Mouse (Mus musculus) embryonic facial prominence, embryonic 11.5 days (tissue): Measurements from ENCODE around the gene Epha6. TPM values are rescaled to one million over a fixed set of nuclear protein-coding genes. Genes with fewer than 3 reads are reported as not detected.
A peak's percentile ranks its signal among the peaks of the same experiment; 100 is the strongest.

Experiments used
- ATAC-seq: fragments of 200-750 bp; cut with Nextera tagmentation; replicated peaks from 2 replicates; pipeline ENCODE4 v1.8.0; 2017; ENCODE audit warnings: low read depth; ENCODE audit not compliant: insufficient number of reproducible peaks, low FRiP score, low TSS enrichment
- DNase-seq: peaks from one replicate; pipeline ENCODE4 v3.0.0-alpha.2; 2015; ENCODE audit warnings: low spot score
- H3K27ac ChIP-seq: fragments of 300-500 bp; sonication (generic); replicated peaks from 2 replicates; pipeline ENCODE4 v1.5.1; 2014; ENCODE audit warnings: mild to moderate bottlenecking, low read depth, low read length, control low read depth
- H3K27me3 ChIP-seq: fragments of 300-500 bp; sonication (generic); 2 replicates; pipeline ENCODE4 v1.6.1; 2014; ENCODE audit warnings: mild to moderate bottlenecking, low read length, moderate library complexity, mixed read lengths; ENCODE audit not compliant: control insufficient read depth, insufficient read depth
- H3K36me3 ChIP-seq: fragments of 300-500 bp; sonication (generic); replicated peaks from 2 replicates; pipeline ENCODE4 v1.6.1; 2014; ENCODE audit warnings: low read depth, mild to moderate bottlenecking, low read length, moderate library complexity, mixed read lengths; ENCODE audit not compliant: control insufficient read depth, insufficient read depth
- H3K4me1 ChIP-seq: fragments of 300-500 bp; sonication (generic); 2 replicates; pipeline ENCODE4 v1.6.1; 2014; ENCODE audit warnings: low read length, mixed read lengths; ENCODE audit not compliant: control insufficient read depth, insufficient read depth
- H3K4me2 ChIP-seq: fragments of 300-500 bp; sonication (generic); 2 replicates; pipeline ENCODE4 v1.6.1; 2014; ENCODE audit warnings: low read depth, mild to moderate bottlenecking, control low read depth, low read length, moderate library complexity
- H3K4me3 ChIP-seq: fragments of 300-500 bp; sonication (generic); 2 replicates; pipeline ENCODE4 v1.5.1; 2014; ENCODE audit warnings: low read depth, low read length, control low read depth
- H3K9ac ChIP-seq: fragments of 300-500 bp; sonication (generic); replicated peaks from 2 replicates; pipeline ENCODE4 v1.6.1; 2014; ENCODE audit warnings: mild to moderate bottlenecking, control low read depth, low read length
- H3K9me3 ChIP-seq: fragments of 300-500 bp; sonication (generic); replicated peaks from 2 replicates; pipeline ENCODE4 v1.6.1; 2016; ENCODE audit warnings: mild to moderate bottlenecking, low read length, inconsistent platforms, mixed read lengths; ENCODE audit not compliant: control insufficient read depth
- WGBS: fragments of 180-500 bp; shearing (Covaris S2); extraction: QIAGEN DNeasy Blood & Tissue Kit; methylation state at CpG from one replicate; pipeline ENCODE4 v1.1.7; 2014; 5-methylcytosine and 5-hydroxymethylcytosine counted together
- polyA plus RNA-seq: library from polyadenylated mRNA; unstranded; fragments of >200 nt; fragmentation: Nextera tagmentation; extraction: Ambion mirVana; gene quantifications from 2 replicates; pipeline ENCODE4 v1.2.1, GENCODE M21; 2014

Gene Epha6
- polyA plus RNA-seq, 1 experiment from 2014 or later: not detected

DNA sequence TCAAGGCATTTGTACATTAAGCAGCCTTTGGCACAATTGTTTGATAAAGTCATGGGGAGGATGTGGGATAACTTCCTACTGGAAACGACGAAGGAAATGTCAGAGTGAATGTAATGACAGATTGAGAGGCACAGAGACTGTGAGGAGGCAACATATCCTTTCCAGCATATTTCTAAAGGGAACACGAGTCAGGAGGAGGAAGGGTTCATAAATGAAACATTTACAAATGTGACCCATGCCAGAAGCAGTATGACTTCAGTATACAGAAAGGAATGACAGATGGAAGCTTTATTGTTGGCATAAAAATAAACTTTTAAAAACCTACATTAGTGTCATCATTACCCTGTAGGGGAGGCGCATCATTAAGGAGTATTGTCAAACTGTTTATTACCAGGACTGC lies 60.9 kb downstream of the Epha6 start:
- DNase-seq (no peak), ATAC-seq (no peak)
- H3K4me2 ChIP-seq: no peak overlapping the region
- no peaks in the 10 kb centered on the region for H3K36me3 ChIP-seq
- H3K27me3 ChIP-seq: no peaks in the 10 kb centered on the region
- 79% methylated on average over 4 of the region's 4 CpGs for WGBS
- H3K4me1 ChIP-seq: no peaks in the 10 kb centered on the region
- H3K9me3 ChIP-seq: no peaks in the 10 kb centered on the region
- no peak overlapping the region for H3K4me3 ChIP-seq
- no peak overlapping the region for H3K27ac ChIP-seq
- no peak overlapping the region for H3K9ac ChIP-seq

DNA sequence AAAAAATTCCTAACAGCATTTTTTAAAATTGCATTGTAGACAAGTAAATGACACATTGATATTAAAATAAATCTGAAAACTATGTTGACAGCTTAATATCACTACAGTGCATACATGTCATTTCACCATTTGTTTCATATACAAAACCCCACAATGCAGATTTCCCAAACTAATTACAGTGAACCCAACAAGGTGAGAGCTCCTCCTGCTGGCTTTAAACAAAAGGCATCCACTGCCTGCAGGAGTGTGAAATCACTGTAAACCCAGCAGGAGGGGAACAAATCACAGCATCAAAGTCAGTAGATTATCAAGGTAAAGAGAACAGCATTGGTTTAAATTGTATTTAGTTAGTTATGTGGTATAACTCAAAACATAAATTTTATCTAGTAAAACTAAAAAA lies 67.1 kb downstream of the Epha6 start:
- H3K4me3 ChIP-seq: no peak overlapping the region
- DNase-seq (peak; percentile 64), ATAC-seq (no peak)
- H3K4me1 ChIP-seq: no peaks in the 10 kb centered on the region
- H3K36me3 ChIP-seq: no peaks in the 10 kb centered on the region
- no peak overlapping the region for H3K27ac ChIP-seq
- no peak overlapping the region for H3K4me2 ChIP-seq
- no peaks in the 10 kb centered on the region for H3K27me3 ChIP-seq
- no peak overlapping the region for H3K9ac ChIP-seq
- no peaks in the 10 kb centered on the region for H3K9me3 ChIP-seq

DNA sequence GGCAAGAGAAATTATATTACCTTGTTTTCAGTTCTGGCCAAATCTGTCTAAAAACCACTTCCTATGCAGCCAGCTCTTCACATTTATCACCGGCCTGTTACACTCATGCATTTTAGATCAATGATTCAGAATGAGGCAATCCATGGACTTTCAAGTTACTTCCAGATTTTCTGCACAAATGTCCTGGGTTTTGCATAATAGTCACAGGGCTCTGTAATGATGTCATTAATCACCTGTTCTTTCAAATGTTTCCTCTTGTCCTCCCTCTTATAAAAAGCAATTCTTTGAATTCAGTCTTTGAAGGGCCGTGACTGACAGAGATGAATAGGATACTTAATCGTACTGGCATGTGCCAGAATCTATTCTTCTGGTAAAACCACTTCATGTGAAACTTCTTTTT lies 95.6 kb downstream of the Epha6 start:
- Histone ChIP-seq H3K4me1 (no peaks in the 10 kb centered on the region), H3K4me2 (no peak overlapping the region), H3K9me3 (no peaks in the 10 kb centered on the region), H3K36me3 (no peaks in the 10 kb centered on the region), H3K27me3 (no peaks in the 10 kb centered on the region), H3K27ac (no peak overlapping the region), H3K4me3 (no peak overlapping the region), H3K9ac (no peak overlapping the region)
- DNase-seq (no peak), ATAC-seq (no peak)
- WGBS: 75% methylated on average over 3 of the region's 3 CpGs

DNA sequence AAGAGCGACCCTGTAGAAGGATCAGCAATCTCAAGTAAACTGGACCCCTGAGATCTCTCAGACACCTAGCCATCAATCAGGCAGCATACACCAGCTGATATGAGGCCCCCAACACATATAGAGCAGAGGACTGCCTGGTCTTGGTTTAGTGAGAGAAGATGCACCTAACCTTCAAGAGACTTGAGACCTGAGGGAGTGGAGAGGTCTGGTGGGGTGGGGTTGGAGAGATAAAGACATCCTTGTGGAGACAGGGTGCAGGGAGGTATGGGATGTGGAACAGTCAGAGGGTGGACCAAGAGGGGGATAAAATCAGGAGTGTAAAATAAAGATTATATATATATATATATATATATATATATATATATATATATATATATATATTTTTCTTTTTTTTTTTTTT lies 105.8 kb downstream of the Epha6 start:
- Histone ChIP-seq H3K27me3 (no peaks in the 10 kb centered on the region), H3K9ac (no peak overlapping the region), H3K4me2 (no peak overlapping the region), H3K4me3 (no peak overlapping the region), H3K36me3 (no peaks in the 10 kb centered on the region), H3K27ac (no peak overlapping the region), H3K9me3 (no peaks in the 10 kb centered on the region), H3K4me1 (no peaks in the 10 kb centered on the region)
- DNase-seq (no peak), ATAC-seq (no peak)
- 84% methylated on average over 1 of the region's 1 CpGs for WGBS

DNA sequence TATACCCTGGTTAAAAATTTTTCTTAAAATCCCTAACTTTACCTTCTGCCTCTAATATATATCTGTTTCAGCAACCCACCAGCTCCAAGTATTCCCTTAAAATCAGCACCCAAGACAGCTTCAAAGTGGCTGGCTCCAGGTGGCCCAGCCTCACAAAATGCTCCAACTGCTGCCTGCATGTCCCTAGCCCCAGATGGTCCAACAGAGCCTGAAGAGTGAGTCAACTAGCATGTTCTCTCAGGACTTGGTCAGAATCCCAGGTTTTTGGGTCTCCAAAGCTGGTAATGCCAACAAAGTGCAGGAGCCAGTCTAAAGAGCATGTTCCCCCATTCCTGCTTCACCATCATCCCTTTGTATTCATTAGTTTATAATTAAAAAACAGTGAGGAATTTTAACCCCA lies 129.6 kb downstream of the Epha6 start:
- no peak overlapping the region for H3K9ac ChIP-seq
- DNase-seq (no peak), ATAC-seq (no peak)
- no peak overlapping the region for H3K4me2 ChIP-seq
- H3K4me3 ChIP-seq: no peak overlapping the region
- H3K27me3 ChIP-seq: no peaks in the 10 kb centered on the region
- no peaks in the 10 kb centered on the region for H3K36me3 ChIP-seq
- no peaks in the 10 kb centered on the region for H3K9me3 ChIP-seq
- H3K4me1 ChIP-seq: no peaks in the 10 kb centered on the region
- no peak overlapping the region for H3K27ac ChIP-seq

DNA sequence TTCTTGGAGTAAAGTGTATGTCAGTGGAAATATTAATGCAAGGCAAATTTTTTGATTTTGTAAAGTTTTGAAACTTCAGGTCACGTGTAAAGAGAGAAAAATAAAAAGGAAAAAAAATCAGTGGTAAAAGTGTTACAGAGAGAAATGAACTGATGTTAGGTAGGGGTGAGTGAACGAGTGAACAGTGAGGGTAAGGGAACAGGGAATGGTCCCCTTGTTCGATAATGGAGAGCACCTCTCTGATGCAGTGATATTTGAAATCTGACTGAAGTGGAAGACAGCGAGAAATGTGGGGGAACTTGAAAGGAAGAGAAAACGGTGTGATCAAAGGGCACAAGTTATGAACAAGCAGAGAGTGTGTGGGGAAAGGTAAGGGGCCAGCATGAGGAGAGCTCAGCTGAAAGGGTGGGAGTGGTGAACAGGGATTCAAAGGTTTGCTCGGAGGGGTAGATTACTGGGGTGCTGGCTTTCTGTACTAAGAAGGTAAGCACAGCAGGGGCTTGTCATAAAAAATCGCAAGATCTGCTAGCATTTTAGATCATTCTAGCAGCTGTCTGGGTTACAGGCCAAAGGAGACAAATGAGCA lies 137.0 kb downstream of the Epha6 start:
- H3K27ac ChIP-seq: no peak overlapping the region
- H3K4me1 ChIP-seq: no peaks in the 10 kb centered on the region
- DNase-seq (no peak), ATAC-seq (no peak)
- no peak overlapping the region for H3K4me2 ChIP-seq
- WGBS: 77% methylated on average over 7 of the region's 7 CpGs
- H3K36me3 ChIP-seq: no peaks in the 10 kb centered on the region
- no peak overlapping the region for H3K4me3 ChIP-seq
- no peaks in the 10 kb centered on the region for H3K9me3 ChIP-seq
- H3K9ac ChIP-seq: no peak overlapping the region
- H3K27me3 ChIP-seq: no peaks in the 10 kb centered on the region

DNA sequence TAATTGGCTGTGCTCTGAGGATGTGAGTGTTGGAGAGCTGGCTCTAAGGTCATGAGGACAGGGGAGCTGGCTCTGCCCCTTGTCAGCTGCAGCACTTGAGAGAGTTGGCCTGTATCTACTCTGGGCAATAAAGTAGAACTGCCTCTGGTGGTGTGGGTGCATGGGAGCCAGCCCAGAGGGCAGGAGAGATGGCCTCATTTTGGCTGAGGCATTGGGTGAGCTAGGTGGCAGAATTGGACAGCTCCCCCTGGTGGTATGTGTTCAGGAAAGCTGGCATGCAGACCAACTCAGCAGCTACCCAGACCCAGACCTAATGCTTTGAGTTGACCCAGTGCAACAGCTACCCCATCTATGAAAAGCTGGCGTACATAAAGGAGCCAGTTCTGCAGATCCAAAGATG lies 170.0 kb downstream of the Epha6 start:
- Histone ChIP-seq H3K9ac (no peak overlapping the region), H3K4me2 (no peak overlapping the region), H3K4me1 (no peaks in the 10 kb centered on the region), H3K4me3 (no peak overlapping the region), H3K27ac (no peak overlapping the region), H3K9me3 (no peaks in the 10 kb centered on the region), H3K27me3 (no peaks in the 10 kb centered on the region), H3K36me3 (no peaks in the 10 kb centered on the region)
- DNase-seq (peak; percentile 6), ATAC-seq (no peak)
- WGBS: 79% methylated on average over 1 of the region's 1 CpGs

DNA sequence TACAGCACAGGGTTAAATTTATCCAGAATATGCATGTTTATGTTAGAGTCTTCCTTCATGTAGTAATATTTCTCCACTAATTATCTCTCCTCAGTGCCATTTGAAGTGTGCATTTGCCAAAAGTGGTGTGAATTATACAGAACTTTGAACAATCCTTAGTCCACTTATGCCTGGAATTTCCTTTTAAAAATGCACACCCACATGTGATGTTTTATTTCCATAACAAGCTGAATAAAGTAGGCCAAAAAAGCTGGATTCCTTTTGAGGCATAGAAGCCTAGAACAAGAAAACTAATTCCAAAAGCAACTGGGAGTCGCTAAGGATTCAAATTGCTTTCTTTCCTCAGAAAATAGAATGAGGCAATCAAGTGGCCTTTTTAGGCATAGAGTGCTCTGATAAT lies 171.1 kb downstream of the Epha6 start:
- H3K36me3 ChIP-seq: no peaks in the 10 kb centered on the region
- 85% methylated on average over 1 of the region's 1 CpGs for WGBS
- no peak overlapping the region for H3K27ac ChIP-seq
- H3K4me3 ChIP-seq: no peak overlapping the region
- no peaks in the 10 kb centered on the region for H3K4me1 ChIP-seq
- DNase-seq: no peak
- H3K9ac ChIP-seq: no peak overlapping the region
- ATAC-seq: no peak
- no peaks in the 10 kb centered on the region for H3K27me3 ChIP-seq
- H3K4me2 ChIP-seq: no peak overlapping the region
- H3K9me3 ChIP-seq: no peaks in the 10 kb centered on the region
